Mouse (Mus musculus) MEL (cell line): ENCODE measurements around the gene Rab11fip5.
A peak's percentile ranks its signal among the peaks of the same experiment; 100 is the strongest.

Source experiments
- CHD1 ChIP-seq: IDR thresholded peaks from 2 replicates; pipeline ENCODE4 v1.6.1; 2012; ENCODE audit warnings: low read depth, mild to moderate bottlenecking, inconsistent platforms, low read length, improper control_type of control experiment
- CTCF ChIP-seq, 3 experiments: IDR thresholded peaks in 2 of 3; conservative IDR thresholded peaks in 1 of 3; 2 replicates each; pipeline ENCODE4 v1.5.1; 2011 to 2012; ENCODE audit warnings: low read length in 3 of 3, low read depth in 2 of 3, mild to moderate bottlenecking in 2 of 3, improper control_type of control experiment in 1 of 3, inconsistent platforms in 1 of 3, mixed read lengths in 1 of 3, moderate library complexity in 1 of 3; ENCODE audit not compliant: control insufficient read depth in 1 of 3, insufficient read depth in 1 of 3, poor library complexity in 1 of 3, severe bottlenecking in 1 of 3
- ELF1 ChIP-seq: IDR thresholded peaks from 2 replicates; pipeline ENCODE4 v1.6.1; 2014; ENCODE audit warnings: low read depth, mild to moderate bottlenecking, inconsistent platforms, low read length, improper control_type of control experiment, moderate library complexity
- EP300 ChIP-seq, 2 experiments: IDR thresholded peaks; 2 replicates each; pipeline ENCODE4 v1.6.1; 2011; ENCODE audit warnings: improper control_type of control experiment in 2 of 2, low read length in 2 of 2, low read depth in 1 of 2, mild to moderate bottlenecking in 1 of 2
- GATA1 ChIP-seq: IDR thresholded peaks from 2 replicates; pipeline ENCODE4 v1.6.1; 2011; ENCODE audit warnings: low read depth, low read length, improper control_type of control experiment
- MAZ ChIP-seq: IDR thresholded peaks from 2 replicates; pipeline ENCODE4 v1.6.1; 2012; ENCODE audit warnings: low read depth, mild to moderate bottlenecking, inconsistent platforms, low read length, improper control_type of control experiment
- MEF2A ChIP-seq: IDR thresholded peaks from 2 replicates; pipeline ENCODE4 v1.6.1; 2014; ENCODE audit warnings: low read depth, mild to moderate bottlenecking, inconsistent platforms, low read length, improper control_type of control experiment; ENCODE audit not compliant: poor library complexity, insufficient replicate concordance, severe bottlenecking; ENCODE audit errors: extremely low read depth
- SMC3 ChIP-seq: IDR thresholded peaks from 2 replicates; pipeline ENCODE4 v1.6.1; 2011; ENCODE audit warnings: low read depth, low read length, improper control_type of control experiment
- TAL1 ChIP-seq: IDR thresholded peaks from 2 replicates; pipeline ENCODE4 v1.6.1; 2012; ENCODE audit warnings: mild to moderate bottlenecking, inconsistent platforms, low read length, moderate library complexity, mixed read lengths
- TBP ChIP-seq: IDR thresholded peaks from 2 replicates; pipeline ENCODE4 v1.8.0; 2011; ENCODE audit warnings: low read depth, low read length, improper control_type of control experiment
- USF1 ChIP-seq: IDR thresholded peaks from 2 replicates; pipeline ENCODE4 v1.6.1; 2014; ENCODE audit warnings: low read depth, mild to moderate bottlenecking, inconsistent platforms, low read length, improper control_type of control experiment, moderate library complexity
- ZNF384 ChIP-seq: IDR thresholded peaks from 2 replicates; pipeline ENCODE4 v1.6.1; 2012; ENCODE audit warnings: low read depth, mild to moderate bottlenecking, inconsistent platforms, low read length, improper control_type of control experiment

DNA sequence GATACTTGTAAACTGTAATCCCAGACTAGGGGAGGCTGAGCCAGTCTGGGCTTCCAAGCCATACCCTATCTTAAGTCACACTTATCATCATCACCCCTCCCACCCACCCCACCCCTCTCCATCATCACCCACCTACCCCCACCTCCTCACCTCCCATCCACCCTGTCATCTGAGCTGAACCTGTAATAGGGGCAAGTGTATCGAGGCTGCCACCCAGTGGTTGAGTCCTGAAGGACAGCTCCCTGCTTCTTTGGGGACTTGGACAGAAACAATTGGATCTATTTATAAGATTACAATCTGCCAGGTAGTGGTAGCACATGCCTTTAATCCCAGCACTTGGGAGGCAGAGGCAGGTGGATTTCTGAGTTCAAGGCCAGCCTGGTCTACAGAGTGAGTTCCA lies 22.7 kb upstream of the Rab11fip5 start:
- no peak for TF ChIP-seq GATA1
- TF ChIP-seq CTCF (IDR thresholded peaks at IDR 0.05 in 2 of 3, conservative IDR thresholded peaks at IDR 0.05 in 1 of 3; ENCODE audit: control insufficient read depth in 1 of 3, insufficient read depth in 1 of 3, low read depth in 2 of 3, low read length in 3 of 3, poor library complexity in 1 of 3, severe bottlenecking in 1 of 3): peak; percentile 57 to 87 (median 79)
- no peak for TF ChIP-seq TBP
- TF ChIP-seq USF1: no peak
- no peak for TF ChIP-seq MAZ
- peak; percentile 78 for TF ChIP-seq SMC3
- TF ChIP-seq ZNF384: no peak
- TF ChIP-seq ELF1: no peak
- no peak for TF ChIP-seq MEF2A
- no peak for TF ChIP-seq EP300 (IDR thresholded peaks at IDR 0.05; ENCODE audit: low read depth in 1 of 2, low read length in 2 of 2)
- no peak for TF ChIP-seq CHD1
- TF ChIP-seq TAL1: no peak
